Mouse (Mus musculus) testis, adult 2 months (tissue): ENCODE measurements around the gene Edem2.

Source experiments
- CTCF ChIP-seq: fragments of 200-500 bp; IDR thresholded peaks from 2 replicates; pipeline ENCODE4 v1.5.1; 2012; ENCODE audit warnings: low read depth, mild to moderate bottlenecking, inconsistent platforms, low read length, moderate library complexity; ENCODE audit not compliant: control insufficient read depth, insufficient read depth, insufficient replicate concordance
- POLR2A ChIP-seq: fragments of 200-500 bp; IDR thresholded peaks from 2 replicates; pipeline ENCODE4 v1.6.1; 2012; ENCODE audit warnings: low read depth, mild to moderate bottlenecking, inconsistent platforms, low read length, moderate library complexity; ENCODE audit not compliant: control insufficient read depth

DNA sequence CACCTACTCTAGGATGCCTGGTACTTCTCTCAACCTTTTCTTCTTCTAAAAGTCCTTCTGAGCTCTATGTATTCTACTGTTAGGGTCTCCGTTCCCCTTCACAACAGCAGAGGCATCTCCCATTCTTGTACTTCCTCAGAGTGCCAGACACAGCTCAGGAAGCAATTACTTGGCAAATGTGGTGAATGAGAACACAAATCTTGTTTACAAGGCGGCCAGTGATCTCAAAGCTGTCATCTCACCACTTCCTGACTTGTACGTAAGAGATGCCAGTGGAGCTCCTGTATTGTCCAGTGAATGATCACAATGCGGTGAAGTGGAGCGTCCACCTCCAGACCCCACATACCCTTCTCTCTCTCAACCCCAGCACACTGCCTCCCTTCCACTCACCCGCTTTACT lies 4.7 kb downstream of the Edem2 start:
- TF ChIP-seq CTCF (no peak), POLR2A (no peak)
